Mouse (Mus musculus) bone marrow, adult 2 months (tissue): Measurements from ENCODE around the gene Mrps6. TPM values are rescaled to one million over a fixed set of nuclear protein-coding genes. Genes with fewer than 3 reads are reported as not detected.

ENCODE experiments used
- H3K27ac ChIP-seq: fragments of 200-500 bp; 2 replicates; pipeline ENCODE4 v1.5.1; 2012; ENCODE audit warnings: low read depth, mild to moderate bottlenecking, control low read depth, inconsistent platforms, low read length; ENCODE audit not compliant: control insufficient read depth, poor library complexity, insufficient read depth
- H3K4me1 ChIP-seq: fragments of 200-500 bp; 2 replicates; pipeline ENCODE4 v1.6.1; 2011; ENCODE audit warnings: low read length; ENCODE audit not compliant: control insufficient read depth, insufficient read depth
- H3K4me3 ChIP-seq: fragments of 200-500 bp; replicated peaks from 2 replicates; pipeline ENCODE3; 2011; ENCODE audit warnings: mild to moderate bottlenecking, low read depth, low read length, control low read depth; ENCODE audit not compliant: control insufficient read depth
- CTCF ChIP-seq: fragments of 200-500 bp; IDR thresholded peaks from 2 replicates; pipeline ENCODE4 v1.5.1; 2011; ENCODE audit warnings: low read length, control low read depth; ENCODE audit not compliant: control insufficient read depth, insufficient read depth
- POLR2A ChIP-seq: fragments of 200-500 bp; IDR thresholded peaks from 2 replicates; pipeline ENCODE4 v1.6.1; 2011; ENCODE audit warnings: low read depth, mild to moderate bottlenecking, control low read depth, low read length, borderline replicate concordance; ENCODE audit not compliant: control insufficient read depth
- WGBS: fragments of 180-500 bp; shearing (Covaris S2); methylation state at CpG from one replicate; pipeline ENCODE4 v1.1.7; 2018; 5-methylcytosine and 5-hydroxymethylcytosine counted together
- polyA plus RNA-seq: library from polyadenylated mRNA; stranded (reverse); fragments of >200 nt; gene quantifications from 2 replicates; pipeline ENCODE4 v1.2.4, GENCODE M21; 2011; ENCODE audit warnings: low replicate concordance; ENCODE audit not compliant: missing spikeins, insufficient read depth, insufficient read length

Gene Mrps6
- polyA plus RNA-seq, 1 experiment: 15.7 TPM

- TF ChIP-seq CTCF: no peak
- TF ChIP-seq POLR2A: no peak
- H3K4me1 ChIP-seq: no peaks in the 10 kb centered on the region
- peak overlapping the region; percentile 86 for H3K4me3 ChIP-seq
- WGBS: 3% methylated on average over 63 of the region's 63 CpGs
- no peak overlapping the region for H3K27ac ChIP-seq
These were observed 862 bp downstream of the Mrps6 start for GRCm38 (mm10) chr16:92058644-92059620.

- H3K4me1 ChIP-seq: no peaks in the 10 kb centered on the region
- WGBS: 85% methylated on average over 3 of the region's 3 CpGs
- no peak overlapping the region for H3K4me3 ChIP-seq
- TF ChIP-seq POLR2A: no peak
- no peak for TF ChIP-seq CTCF
- H3K27ac ChIP-seq: no peak overlapping the region
These were observed 2.1 kb downstream of the Mrps6 start for GRCm38 (mm10) chr16:92060213-92060612.

- Histone ChIP-seq H3K4me1 (no peaks in the 10 kb centered on the region), H3K27ac (no peak overlapping the region), H3K4me3 (no peak overlapping the region)
- TF ChIP-seq CTCF: no peak
- TF ChIP-seq POLR2A: no peak
- WGBS: 88% methylated on average over 7 of the region's 7 CpGs
These were observed 3.5 kb downstream of the Mrps6 start for GRCm38 (mm10) chr16:92061586-92061985.

- H3K27ac ChIP-seq: no peak overlapping the region
- TF ChIP-seq POLR2A: no peak
- no peak for TF ChIP-seq CTCF
- no peak overlapping the region for H3K4me3 ChIP-seq
- H3K4me1 ChIP-seq: no peaks in the 10 kb centered on the region
- WGBS: 89% methylated on average over 1 of the region's 1 CpGs
These were observed 4.8 kb downstream of the Mrps6 start for GRCm38 (mm10) chr16:92062832-92063231.

- no peak overlapping the region for H3K4me3 ChIP-seq
- no peak for TF ChIP-seq CTCF
- TF ChIP-seq POLR2A: no peak
- H3K4me1 ChIP-seq: no peaks in the 10 kb centered on the region
- 69% methylated on average over 2 of the region's 2 CpGs for WGBS
- no peak overlapping the region for H3K27ac ChIP-seq
These were observed 6.7 kb downstream of the Mrps6 start for GRCm38 (mm10) chr16:92064801-92065200.

GRCm38 (mm10) chr16:92070338-92070737 is 12.3 kb downstream of the Mrps6 start:
- WGBS: 87% methylated on average over 8 of the region's 8 CpGs
- no peak overlapping the region for H3K4me3 ChIP-seq
- TF ChIP-seq CTCF: no peak
- TF ChIP-seq POLR2A: no peak
- H3K27ac ChIP-seq: no peak overlapping the region
- H3K4me1 ChIP-seq: no peaks in the 10 kb centered on the region

GRCm38 (mm10) chr16:92076797-92077196 is 18.7 kb downstream of the Mrps6 start:
- no peaks in the 10 kb centered on the region for H3K4me1 ChIP-seq
- no peak overlapping the region for H3K4me3 ChIP-seq
- 93% methylated on average over 8 of the region's 8 CpGs for WGBS
- H3K27ac ChIP-seq: no peak overlapping the region
- TF ChIP-seq POLR2A (no peak), CTCF (no peak)

- H3K4me3 ChIP-seq: no peak overlapping the region
- H3K27ac ChIP-seq: no peak overlapping the region
- 78% methylated on average over 10 of the region's 10 CpGs for WGBS
- H3K4me1 ChIP-seq: no peaks in the 10 kb centered on the region
- TF ChIP-seq CTCF (no peak), POLR2A (no peak)
These were observed 25.8 kb downstream of the Mrps6 start for GRCm38 (mm10) chr16:92083771-92084453.

GRCm38 (mm10) chr16:92089225-92089624 is 31.2 kb downstream of the Mrps6 start:
- Histone ChIP-seq H3K4me3 (no peak overlapping the region), H3K4me1 (peaks cover 2% of the 10 kb centered on the region; the same call in 1 of the 2 replicates), H3K27ac (no peak overlapping the region)
- TF ChIP-seq POLR2A (no peak), CTCF (no peak)
- WGBS: 24% methylated on average over 3 of the region's 3 CpGs
